ENCODE assay signal across 8 mouse cellular contexts in genomic region chr11:117968016-117968671, GRCm38 (mm10). TPM values are rescaled to one million over a fixed set of nuclear protein-coding genes. Genes with fewer than 3 reads are reported as not detected.
A peak's percentile ranks its signal among the peaks of the same experiment; 100 is the strongest.
DNase-seq lines count a peak whose midpoint lies in the region; ATAC-seq and TF ChIP-seq lines count a peak whose summit lies in the region.

No protein-coding gene starts in this region.

- peak; percentile 70 for DNase-seq in adrenal gland, adult 2 months
- DNase-seq in adrenal gland, adult 8-10 months, result no peak
- no peak for DNase-seq in spleen, adult 2 months (ENCODE audit: low read depth in 1 of 2, low spot score in 2 of 2)
- no peak for DNase-seq in spleen, postnatal 36 days (ENCODE audit: low spot score in 2 of 2)
- DNase-seq in limb, embryonic 14.5 days (ENCODE audit: low spot score), result no peak
- peak; percentile 63 for DNase-seq in neural tube, embryonic 11.5 days (ENCODE audit: low spot score)
- no peak for DNase-seq in urinary bladder, postnatal 25 days (ENCODE audit: low spot score)

- peaks cover 40% of the 10 kb centered on the region for H3K4me1 ChIP-seq in spleen, adult 2 months (ENCODE audit: control insufficient read depth, insufficient read depth, insufficient read length)
- H3K4me1 ChIP-seq in heart, embryonic 16.5 days (ENCODE audit: control insufficient read depth, insufficient read depth, low read length), result peaks cover 34% of the 10 kb centered on the region
- peaks cover 47% of the 10 kb centered on the region for H3K4me1 ChIP-seq in limb, embryonic 14.5 days (ENCODE audit: control insufficient read depth, insufficient read depth, low read length)
- H3K4me1 ChIP-seq in neural tube, embryonic 11.5 days (ENCODE audit: control insufficient read depth, insufficient read depth, low read length), result peaks cover 48% of the 10 kb centered on the region

- H3K27me3 ChIP-seq in spleen, adult 2 months (ENCODE audit: control insufficient read depth, insufficient read depth, low read length), result peaks cover 9% of the 10 kb centered on the region
- H3K27me3 ChIP-seq in heart, embryonic 16.5 days (ENCODE audit: control insufficient read depth, insufficient read depth, low read length), result peaks cover 12% of the 10 kb centered on the region; the same call in 1 of the 2 replicates
- no peaks in the 10 kb centered on the region for H3K27me3 ChIP-seq in limb, embryonic 14.5 days (ENCODE audit: control insufficient read depth, insufficient read depth, low read length)
- peaks cover 25% of the 10 kb centered on the region for H3K27me3 ChIP-seq in neural tube, embryonic 11.5 days (ENCODE audit: control insufficient read depth, insufficient read depth, low read length)

- H3K36me3 ChIP-seq in spleen, adult 2 months (ENCODE audit: control insufficient read depth, insufficient read depth, low read length), result peaks cover 11% of the 10 kb centered on the region
- no peaks in the 10 kb centered on the region for H3K36me3 ChIP-seq in heart, embryonic 16.5 days (ENCODE audit: control insufficient read depth, insufficient read depth)
- peaks cover 18% of the 10 kb centered on the region for H3K36me3 ChIP-seq in limb, embryonic 14.5 days (ENCODE audit: control insufficient read depth, insufficient read depth, low read length)
- H3K36me3 ChIP-seq in neural tube, embryonic 11.5 days (ENCODE audit: control insufficient read depth, insufficient read depth, low read length), result no peaks in the 10 kb centered on the region

- H3K27ac ChIP-seq in spleen, adult 2 months (ENCODE audit: insufficient read depth, low read length), result peak overlapping the region; percentile 82
- peak overlapping the region; percentile 75 for H3K27ac ChIP-seq in heart, embryonic 16.5 days (ENCODE audit: low read length)
- peak overlapping the region; percentile 97 for H3K27ac ChIP-seq in limb, embryonic 14.5 days (replicated peaks; ENCODE audit: low read depth, low read length)
- H3K27ac ChIP-seq in neural tube, embryonic 11.5 days (ENCODE audit: low read depth, low read length), result peak overlapping the region; percentile 87

- WGBS in spleen, adult 2 months, result 7% methylated on average over 63 of the region's 64 CpGs
- 1% methylated on average over 64 of the region's 64 CpGs for WGBS in heart, embryonic 16.5 days
- under 1% methylated on average over 53 of the region's 64 CpGs for WGBS in limb, embryonic 14.5 days
- under 1% methylated on average over 55 of the region's 64 CpGs for WGBS in neural tube, embryonic 11.5 days

- peak overlapping the region; percentile 70 for H3K9ac ChIP-seq in heart, embryonic 16.5 days (ENCODE audit: low read length)
- peak overlapping the region; percentile 88 for H3K9ac ChIP-seq in limb, embryonic 14.5 days (ENCODE audit: low read depth, low read length, severe bottlenecking)
- peak overlapping the region; percentile 86 for H3K9ac ChIP-seq in neural tube, embryonic 11.5 days (ENCODE audit: low read length)

- peak overlapping the region; percentile 76 for H3K4me3 ChIP-seq in spleen, adult 2 months (ENCODE audit: extremely low read depth, insufficient read depth, insufficient read length)
- peak overlapping the region; percentile 59 for H3K4me3 ChIP-seq in heart, embryonic 16.5 days (ENCODE audit: low read length)
- peak overlapping the region; percentile 75 for H3K4me3 ChIP-seq in limb, embryonic 14.5 days (replicated peaks; ENCODE audit: low read length)
- peak overlapping the region; percentile 65 for H3K4me3 ChIP-seq in neural tube, embryonic 11.5 days (ENCODE audit: low read depth, low read length)

- no peak for TF ChIP-seq POLR2A in spleen, adult 2 months (IDR thresholded peaks at IDR 0.05; ENCODE audit: low read depth, low read length)
- TF ChIP-seq POLR2A in limb, embryonic 14.5 days (IDR thresholded peaks at IDR 0.05; ENCODE audit: borderline replicate concordance, extremely low read depth, insufficient read depth, insufficient read length), result no peak

- TF ChIP-seq CTCF in spleen, adult 2 months (IDR thresholded peaks at IDR 0.05; ENCODE audit: extremely low read depth, insufficient read depth, insufficient read length, insufficient replicate concordance), result peak; percentile 1; the same call in 1 of the 2 replicates

- no peaks in the 10 kb centered on the region for H3K9me3 ChIP-seq in heart, embryonic 16.5 days (replicated peaks; ENCODE audit: control insufficient read depth, low read length)
- H3K9me3 ChIP-seq in limb, embryonic 14.5 days (ENCODE audit: control insufficient read depth, low read length), result no peaks in the 10 kb centered on the region
- no peaks in the 10 kb centered on the region for H3K9me3 ChIP-seq in neural tube, embryonic 11.5 days (ENCODE audit: control insufficient read depth, low read length)

- H3K4me2 ChIP-seq in heart, embryonic 16.5 days (ENCODE audit: low read depth, low read length), result peak overlapping the region; percentile 70
- peak overlapping the region; percentile 97 for H3K4me2 ChIP-seq in limb, embryonic 14.5 days (replicated peaks; ENCODE audit: low read depth, low read length, severe bottlenecking)
- H3K4me2 ChIP-seq in neural tube, embryonic 11.5 days (ENCODE audit: low read depth), result peak overlapping the region; percentile 99

- ATAC-seq in heart, embryonic 16.5 days (replicated peaks; ENCODE audit: extremely low read depth, insufficient read depth, low FRiP score), result no peak
- no peak for ATAC-seq in limb, embryonic 14.5 days (ENCODE audit: low FRiP score, low read depth)
- ATAC-seq in neural tube, embryonic 11.5 days (ENCODE audit: insufficient read depth, low FRiP score, low TSS enrichment), result no peak

RNA-seq across cellular contexts. Expression of gene Socs3, which starts 1.7 kb away (rescaled TPM):
- total RNA-seq in adrenal gland, adult 2 months (2021), result 1 to 10 TPM; 3.2 to 6.9 TPM
- polyA plus RNA-seq in adrenal gland, adult 2 months (2012; rRNA removed), result 14.1 and 14.8 TPM in 2 replicates
- total RNA-seq in adrenal gland, adult 8-10 months (2022), result 10 to 100 TPM in 1 of 4 experiments, 1 to 10 TPM in 3; 4.4 to 14.6 (median 5.4) TPM
- 22.0 and 31.0 TPM in 2 replicates for polyA plus RNA-seq in spleen, adult 2 months (2012; rRNA removed)
- polyA plus RNA-seq in heart, embryonic 16.5 days (2015; fragmentation: Nextera tagmentation; extraction: Ambion mirVana), result 7.2 and 8.2 TPM in 2 replicates
- 18.4 and 21.3 TPM in 2 replicates for polyA plus RNA-seq in limb, embryonic 14.5 days (2012; rRNA removed)
- 6.4 and 8.6 TPM in 2 replicates for polyA plus RNA-seq in limb, embryonic 14.5 days (2014; fragmentation: Nextera tagmentation; extraction: Ambion mirVana)
- polyA plus RNA-seq in neural tube, embryonic 11.5 days (2014; fragmentation: Nextera tagmentation; extraction: Ambion mirVana), result 3.7 and 5.1 TPM in 2 replicates

RNA-seq across cellular contexts. Expression of gene Pgs1, which starts 17.9 kb away (rescaled TPM):
- total RNA-seq in adrenal gland, adult 2 months (2021), result 10 to 100 TPM; 53.9 to 54.5 TPM
- polyA plus RNA-seq in adrenal gland, adult 2 months (2012; rRNA removed), result 99.4 and 165 TPM in 2 replicates
- 10 to 100 TPM; 52.7 to 76.9 (median 68.2) TPM for total RNA-seq in adrenal gland, adult 8-10 months (2022)
- polyA plus RNA-seq in spleen, adult 2 months (2012; rRNA removed), result 35.6 and 43.7 TPM in 2 replicates
- polyA plus RNA-seq in heart, embryonic 16.5 days (2015; fragmentation: Nextera tagmentation; extraction: Ambion mirVana), result 26.9 and 28.9 TPM in 2 replicates
- polyA plus RNA-seq in limb, embryonic 14.5 days (2012; rRNA removed), result 36.2 and 41.7 TPM in 2 replicates
- polyA plus RNA-seq in limb, embryonic 14.5 days (2014; fragmentation: Nextera tagmentation; extraction: Ambion mirVana), result 30.5 and 35.9 TPM in 2 replicates
- polyA plus RNA-seq in neural tube, embryonic 11.5 days (2014; fragmentation: Nextera tagmentation; extraction: Ambion mirVana), result 40.9 and 45.9 TPM in 2 replicates

Comparison
In these comparisons a context has a peak if more than half of its experiments do, and no peak if none do; other contexts are left out.
1. DNase-seq: peak in adrenal gland, adult 2 months (single experiment) and neural tube, embryonic 11.5 days (single experiment); none in adrenal gland, adult 8-10 months (single experiment), spleen, adult 2 months (0 of 2), spleen, postnatal 36 days (0 of 2), limb, embryonic 14.5 days (single experiment) and urinary bladder, postnatal 25 days (single experiment).
2. Peak in every context shown above with its lines, with median percentiles within 50 percentile points of each other: H3K27ac ChIP-seq, H3K4me3 ChIP-seq, H3K4me2 ChIP-seq and H3K9ac ChIP-seq.